Mouse (Mus musculus): Measurements from ENCODE around the gene Cops9. TPM values are rescaled to one million over a fixed set of nuclear protein-coding genes. Genes with fewer than 3 reads are reported as not detected.

Gene Cops9
- total RNA-seq, 2 experiments from 2014 or later: 233 to 246 TPM

GRCm38 (mm10) chr1:92614516-92614915, 27.3 kb downstream of the Cops9 start:
- no peak for DNase-seq (ENCODE audit: low spot score in 2 of 2)
- intact Hi-C loops (cut with DNase I): loop anchor here (2.0 to 5.0 kb wide), 2 partner anchors 34 to 142 kb away; partner anchors contain the start of genes Ndufa10 and Otos

GRCm38 (mm10) chr1:92613175-92613574, 28.6 kb downstream of the Cops9 start:
- no peak for DNase-seq (ENCODE audit: low spot score in 2 of 2)
- intact Hi-C loops (cut with DNase I): loop anchor here (5.0 kb wide), 1 partner anchor 141 kb away; the partner anchor contains the start of gene Ndufa10

GRCm38 (mm10) chr1:92611008-92611407, 30.8 kb downstream of the Cops9 start:
- peak; percentile 29 to 48 for DNase-seq (ENCODE audit: low spot score in 2 of 2)
- intact Hi-C loops (cut with DNase I): loop anchor here (2.0 to 5.0 kb wide), 2 partner anchors 90 to 139 kb away; partner anchors contain the start of gene Ndufa10

GRCm38 (mm10) chr1:92607711-92608110, 34.1 kb downstream of the Cops9 start:
- intact Hi-C loops (cut with DNase I): no loop called here

GRCm38 (mm10) chr1:92605482-92605881, 36.3 kb downstream of the Cops9 start, which contains the start of gene Olfr1410:
Olfr1410 (plus strand) TSS chr1:92605782.
- no peak for DNase-seq (ENCODE audit: low spot score in 2 of 2)
- intact Hi-C loops (cut with DNase I): no loop called here

More at GRCm38 (mm10) chr1:92607711-92608110, 34.1 kb downstream of the Cops9 start:
- no peak for DNase-seq (ENCODE audit: low spot score in 2 of 2)

GRCm38 (mm10) chr1:92596019-92596418, 45.8 kb downstream of the Cops9 start:
- DNase-seq (ENCODE audit: low spot score in 2 of 2): no peak
- intact Hi-C loops (cut with DNase I): no loop called here

GRCm38 (mm10) chr1:92594111-92594510, 47.7 kb downstream of the Cops9 start, which contains the start of gene Olfr1411:
Olfr1411 (plus strand) TSS chr1:92594411.
- intact Hi-C loops (cut with DNase I): no loop called here
- DNase-seq (ENCODE audit: low spot score in 2 of 2): no peak

Other genes with a start within 250 kb of the Cops9 start
- gene Ndufa10, start 168.1 kb downstream of the Cops9 start, total RNA-seq (2021): 100 to 1,000 TPM; 217 to 221 TPM
- not detected for gene Olfr1416, start 156.9 kb downstream of the Cops9 start, total RNA-seq (2021)
- not detected for gene Olfr1415, start 145.9 kb downstream of the Cops9 start, total RNA-seq (2021)
- not detected for gene Olfr1414, start 123.3 kb downstream of the Cops9 start, total RNA-seq (2021)
- gene Olfr1413, start 70.7 kb downstream of the Cops9 start, total RNA-seq (2021): not detected
- gene Olfr1412, start 56.2 kb downstream of the Cops9 start, total RNA-seq (2021): not detected
- gene Olfr1411, start 47.6 kb downstream of the Cops9 start, total RNA-seq (2021): not detected
- gene Olfr1410, start 36.2 kb downstream of the Cops9 start, total RNA-seq (2021): not detected
- gene Olfr12, start 24.2 kb downstream of the Cops9 start, total RNA-seq (2021): not detected
- gene Otos, start 6.9 kb upstream of the Cops9 start, total RNA-seq (2021): not detected
- 10 to 100 TPM; 78.7 to 81.8 TPM for gene Gpc1, start 189.7 kb upstream of the Cops9 start, total RNA-seq (2021)

All from left cerebral cortex, postnatal 36 days (tissue).